In the genomic region with DNA sequence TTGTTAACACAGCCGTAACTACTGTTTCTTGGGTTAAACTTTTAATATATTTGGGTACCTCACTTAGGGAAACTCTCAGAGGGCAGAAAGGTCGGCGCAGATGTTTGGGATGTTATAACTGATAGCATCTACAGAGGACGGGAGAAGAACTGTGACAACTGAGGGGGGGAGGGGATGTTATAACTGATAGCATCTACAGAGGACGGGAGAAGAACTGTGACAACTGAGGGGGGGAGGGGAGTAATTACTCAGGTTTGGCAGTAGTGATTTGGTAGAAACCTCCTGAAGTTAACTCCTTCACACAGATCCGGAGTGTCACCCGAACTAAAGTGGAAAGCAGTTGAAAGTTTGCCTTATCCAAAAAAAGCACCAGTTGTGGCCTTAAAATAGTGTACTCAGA, we compare ENCODE assay signal across 8 mouse cellular contexts. TPM values are rescaled to one million over a fixed set of nuclear protein-coding genes. Genes with fewer than 3 reads are reported as not detected.
DNase-seq lines count a peak whose midpoint lies in the region; ATAC-seq lines count a peak whose summit lies in the region.

No protein-coding gene starts in this region.

- DNase-seq in cerebellum, postnatal 10 days: peak; percentile 18 to 38
- DNase-seq in thymus, postnatal 0 days (ENCODE audit: low spot score): peak; percentile 30
- DNase-seq in thymus, postnatal 25 days: no peak
- no peak for DNase-seq in liver, embryonic 13.5 days
- DNase-seq in right cerebral cortex, adult 18-20 months: no peak
- no peak for DNase-seq in layer of hippocampus, adult 8-10 months (ENCODE audit: low spot score in 2 of 2)
- no peak for DNase-seq in kidney, adult 8-10 months

- WGBS in liver, embryonic 13.5 days (ENCODE audit: insufficient replicate concordance): 6% methylated on average over 7 of the region's 7 CpGs

- H3K27ac ChIP-seq in liver, embryonic 13.5 days: peak overlapping the region; percentile 78

- H3K9me3 ChIP-seq in liver, embryonic 13.5 days (replicated peaks): no peaks in the 10 kb centered on the region

- no peak for ATAC-seq in cerebellum, adult (ENCODE audit: insufficient number of reproducible peaks, low FRiP score, low TSS enrichment)
- no peak for ATAC-seq in liver, embryonic 13.5 days (ENCODE audit: low read depth)

- peaks cover 34% of the 10 kb centered on the region for H3K4me1 ChIP-seq in liver, embryonic 13.5 days (replicated peaks)

- H3K27me3 ChIP-seq in liver, embryonic 13.5 days: peaks cover 6% of the 10 kb centered on the region; the same call in 1 of the 2 replicates

- peak overlapping the region; percentile 95 for H3K4me3 ChIP-seq in liver, embryonic 13.5 days (replicated peaks)

- peaks cover 10% of the 10 kb centered on the region for H3K36me3 ChIP-seq in liver, embryonic 13.5 days

- peak overlapping the region; percentile 86 for H3K9ac ChIP-seq in liver, embryonic 13.5 days

- peak overlapping the region; percentile 83 for H3K4me2 ChIP-seq in liver, embryonic 13.5 days

RNA-seq across cellular contexts. Expression of a gene that starts 0.7 kb away (rescaled TPM):
- 0.12 and 0.49 TPM in 2 replicates for polyA plus RNA-seq in thymus, postnatal 0 days (2015; fragmentation: Nextera tagmentation; extraction: Ambion mirVana)
- not detected in 2 replicates for polyA plus RNA-seq in liver, embryonic 13.5 days (2015; fragmentation: Nextera tagmentation; extraction: Ambion mirVana)
- total RNA-seq in layer of hippocampus, adult 8-10 months (2022): 1 to 10 TPM in 2 of 4 experiments, under 1 TPM in 2; 0.92 to 3.2 (median 1.4) TPM

RNA-seq across cellular contexts. Expression of a gene that starts 0.9 kb away (rescaled TPM):
- 2.9 and 3.2 TPM in 2 replicates for polyA plus RNA-seq in thymus, postnatal 0 days (2015; fragmentation: Nextera tagmentation; extraction: Ambion mirVana)
- 38.1 and 39.1 TPM in 2 replicates for polyA plus RNA-seq in liver, embryonic 13.5 days (2015; fragmentation: Nextera tagmentation; extraction: Ambion mirVana)
- total RNA-seq in layer of hippocampus, adult 8-10 months (2022): 1 to 10 TPM; 4.7 to 6.9 (median 4.9) TPM

RNA-seq across cellular contexts. Expression of a gene that starts 51.3 kb away (rescaled TPM):
- 86.3 and 93.3 TPM in 2 replicates for polyA plus RNA-seq in thymus, postnatal 0 days (2015; fragmentation: Nextera tagmentation; extraction: Ambion mirVana)
- polyA plus RNA-seq in liver, embryonic 13.5 days (2015; fragmentation: Nextera tagmentation; extraction: Ambion mirVana): 50.9 and 59.3 TPM in 2 replicates
- 10 to 100 TPM; 75.9 to 92.0 (median 87.8) TPM for total RNA-seq in layer of hippocampus, adult 8-10 months (2022)

Comparison
In these comparisons a context has a peak if more than half of its experiments do, and no peak if none do; other contexts are left out.
1. DNase-seq: peak in cerebellum, postnatal 10 days (2 of 2) and thymus, postnatal 0 days (single experiment); none in thymus, postnatal 25 days (single experiment), liver, embryonic 13.5 days (single experiment), right cerebral cortex, adult 18-20 months (single experiment), layer of hippocampus, adult 8-10 months (0 of 2) and kidney, adult 8-10 months (0 of 2).